Mouse (Mus musculus) embryonic fibroblast, embryonic 13.5 days (primary cell): Measurements from ENCODE around the gene Shank1.

Experiments
- CTCF ChIP-seq: IDR thresholded peaks from 2 replicates; pipeline ENCODE4 v1.5.1; 2011; ENCODE audit warnings: mild to moderate bottlenecking, control low read depth, low read length, moderate library complexity, borderline replicate concordance; ENCODE audit not compliant: insufficient read depth
- POLR2A ChIP-seq: IDR thresholded peaks from 2 replicates; pipeline ENCODE4 v1.6.1; 2011; ENCODE audit warnings: low read depth, mild to moderate bottlenecking, control low read depth, low read length, moderate library complexity

DNA sequence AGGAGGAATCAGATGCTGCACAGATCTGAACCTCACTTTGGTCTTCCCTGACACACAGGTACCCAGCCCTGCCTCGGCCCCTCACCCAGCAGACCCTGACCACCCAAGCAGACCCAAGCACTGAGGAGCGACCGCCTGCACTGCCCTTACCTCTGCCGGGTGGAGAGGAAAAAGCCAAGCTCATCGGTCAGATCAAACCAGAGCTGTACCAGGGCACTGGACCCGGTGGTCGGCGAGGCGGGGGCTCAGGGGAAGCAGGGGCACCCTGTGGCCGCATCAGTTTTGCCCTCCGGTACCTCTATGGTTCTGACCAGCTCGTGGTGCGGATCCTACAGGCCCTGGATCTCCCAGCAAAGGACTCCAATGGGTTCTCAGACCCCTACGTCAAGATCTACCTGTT lies 82.3 kb downstream of the Shank1 start:
- TF ChIP-seq CTCF (no peak), POLR2A (no peak)
